ENCODE assay signal across 9 mouse cellular contexts in genomic region chr11:117072128-117072527, GRCm38 (mm10). TPM values are rescaled to one million over a fixed set of nuclear protein-coding genes. Genes with fewer than 3 reads are reported as not detected.
DNase-seq lines count a peak whose midpoint lies in the region; ATAC-seq and TF ChIP-seq lines count a peak whose summit lies in the region.
"Had no signal": no experiment of that assay in that cellular context is flagged by ENCODE, and none has a peak within 500 bp of the region (broad histone marks: within the 10 kb centered on the region; RNA-seq: fewer than 3 reads in every experiment).

No protein-coding gene starts in this region.

- no peak; the same call in none of the 2 replicates for TF ChIP-seq RAD21 in CH12.LX (IDR thresholded peaks at IDR 0.05; ENCODE audit: low read depth, low read length)

- TF ChIP-seq EP300 in CH12.LX (IDR thresholded peaks at IDR 0.05; ENCODE audit: low read length): 0 out of 2 replicates have a peak, but pooled peaks have one; percentile 13

- WGBS in embryonic facial prominence, embryonic 12.5 days: 2% methylated on average over 13 of the region's 13 CpGs
- 2% methylated on average over 13 of the region's 13 CpGs for WGBS in heart, embryonic 12.5 days
- WGBS in kidney, postnatal 0 days: under 1% methylated on average over 13 of the region's 13 CpGs
- WGBS in liver, embryonic 16.5 days (ENCODE audit: insufficient replicate concordance): under 1% methylated on average over 13 of the region's 13 CpGs

- TF ChIP-seq POLR2A in CH12.LX (IDR thresholded peaks at IDR 0.05; ENCODE audit: low read depth, low read length): no peak; the same call in 1 of the 2 replicates

- in situ Hi-C loops in CH12.LX (cut with MboI; ENCODE audit: low pct_ligation_motif_present, low pct_unique_long_range_greater_than_20kb, low sequenced_read_pairs): no loop called here

- ATAC-seq in embryonic facial prominence, embryonic 12.5 days (ENCODE audit: insufficient number of reproducible peaks, insufficient read depth, low FRiP score, low TSS enrichment): 0 out of 2 replicates have a peak, but pooled peaks have one; percentile 59
- peak; percentile 45; the same call in 1 of the 2 replicates for ATAC-seq in heart, embryonic 12.5 days (ENCODE audit: insufficient number of reproducible peaks, low FRiP score)
- ATAC-seq in kidney, postnatal 0 days (replicated peaks; ENCODE audit: low FRiP score, low read depth): 0 out of 2 replicates have a peak, but pooled peaks have one; percentile 6
- peak; percentile 16; the same call in 1 of the 2 replicates for ATAC-seq in liver, embryonic 16.5 days (ENCODE audit: low read depth)

- no peaks in the 10 kb centered on the region for H3K36me3 ChIP-seq in CH12.LX (replicated peaks in 1 of 2; ENCODE audit: control insufficient read depth in 1 of 2, insufficient read depth in 1 of 2, low read length in 1 of 2)
- H3K36me3 ChIP-seq in embryonic facial prominence, embryonic 12.5 days: no peaks in the 10 kb centered on the region
- H3K36me3 ChIP-seq in heart, embryonic 12.5 days: no peaks in the 10 kb centered on the region
- no peaks in the 10 kb centered on the region for H3K36me3 ChIP-seq in kidney, postnatal 0 days (ENCODE audit: insufficient read depth, low read length)
- H3K36me3 ChIP-seq in liver, embryonic 16.5 days (ENCODE audit: control insufficient read depth, insufficient read depth): no peaks in the 10 kb centered on the region
- H3K36me3 ChIP-seq: liver, embryonic 15.5 days had no signal

- H3K9me3 ChIP-seq in CH12.LX (replicated peaks; ENCODE audit: low read length): peaks cover 2% of the 10 kb centered on the region
- no peaks in the 10 kb centered on the region for H3K9me3 ChIP-seq in embryonic facial prominence, embryonic 12.5 days
- no peaks in the 10 kb centered on the region for H3K9me3 ChIP-seq in heart, embryonic 12.5 days (replicated peaks)
- H3K9me3 ChIP-seq in kidney, postnatal 0 days (replicated peaks; ENCODE audit: low read length): no peaks in the 10 kb centered on the region
- no peaks in the 10 kb centered on the region for H3K9me3 ChIP-seq in liver, embryonic 16.5 days (replicated peaks; ENCODE audit: control insufficient read depth, low read length)
- H3K9me3 ChIP-seq: liver, embryonic 15.5 days had no signal

- DNase-seq in CH12.LX (ENCODE audit: extremely low read depth): peak; percentile 85
- peak; percentile 85 to 90 for DNase-seq in adrenal gland, postnatal 36 days
- peak; percentile 91 for DNase-seq in kidney, postnatal 0 days (ENCODE audit: low spot score)
- DNase-seq in ovary, postnatal 36 days (ENCODE audit: low spot score): peak; percentile 75
- DNase-seq in thymus, postnatal 25 days: peak; percentile 78

- no peak overlapping the region for H3K9ac ChIP-seq in CH12.LX (ENCODE audit: insufficient read depth, low read depth)
- H3K9ac ChIP-seq in embryonic facial prominence, embryonic 12.5 days: no peak overlapping the region
- H3K9ac ChIP-seq in heart, embryonic 12.5 days: no peak overlapping the region
- no peak overlapping the region for H3K9ac ChIP-seq in kidney, postnatal 0 days (ENCODE audit: low read depth, low read length)
- H3K9ac ChIP-seq in liver, embryonic 16.5 days (ENCODE audit: low read depth, low read length): no peak overlapping the region
- H3K9ac ChIP-seq: liver, embryonic 15.5 days had no signal

- peak; percentile 96 to 99 for TF ChIP-seq CTCF in CH12.LX (conservative IDR thresholded peaks at IDR 0.05 in 1 of 2, IDR thresholded peaks at IDR 0.05 in 1 of 2; ENCODE audit: low read depth in 2 of 2, low read length in 2 of 2)
- peak; percentile 97 for TF ChIP-seq CTCF in kidney, postnatal 0 days (IDR thresholded peaks at IDR 0.05; ENCODE audit: low read depth)

- peaks cover 3 to 31% of the 10 kb centered on the region in 2 experiments for H3K4me1 ChIP-seq in CH12.LX (ENCODE audit: control insufficient read depth in 1 of 2, insufficient read depth in 2 of 2)
- H3K4me1 ChIP-seq in embryonic facial prominence, embryonic 12.5 days: peaks cover 1% of the 10 kb centered on the region; the same call in 1 of the 2 replicates
- peaks cover 11% of the 10 kb centered on the region for H3K4me1 ChIP-seq in heart, embryonic 12.5 days (replicated peaks)
- H3K4me1 ChIP-seq in kidney, postnatal 0 days (replicated peaks; ENCODE audit: insufficient read depth, low read length): peaks cover 1% of the 10 kb centered on the region; the same call in 1 of the 2 replicates
- peaks cover 8% of the 10 kb centered on the region for H3K4me1 ChIP-seq in liver, embryonic 16.5 days (ENCODE audit: control insufficient read depth, low read depth, low read length)

- H3K79me2 ChIP-seq in CH12.LX (replicated peaks; ENCODE audit: control insufficient read depth, extremely low read depth, insufficient read depth, poor library complexity, severe bottlenecking): peaks cover 5% of the 10 kb centered on the region

- dilution Hi-C loops in CH12.LX (cut with MboI; ENCODE audit: extremely low pct_ligation_motif_present, extremely low pct_unique_long_range_greater_than_20kb, low sequenced_read_pairs): no loop called here

- H3K27ac ChIP-seq in CH12.LX (ENCODE audit: insufficient read depth, low read depth): no peak overlapping the region
- no peak overlapping the region for H3K27ac ChIP-seq in embryonic facial prominence, embryonic 12.5 days
- no peak overlapping the region for H3K27ac ChIP-seq in heart, embryonic 12.5 days (ENCODE audit: poor library complexity, severe bottlenecking)
- no peak overlapping the region for H3K27ac ChIP-seq in kidney, postnatal 0 days
- no peak overlapping the region for H3K27ac ChIP-seq in liver, embryonic 16.5 days (ENCODE audit: low read length)
- H3K27ac ChIP-seq: liver, embryonic 15.5 days had no signal

- H3K4me2 ChIP-seq in CH12.LX (ENCODE audit: insufficient read depth, low read depth, poor library complexity, severe bottlenecking): no peak overlapping the region
- H3K4me2 ChIP-seq in embryonic facial prominence, embryonic 12.5 days (replicated peaks): peak overlapping the region; percentile 25; the same call in 1 of the 2 replicates
- peak overlapping the region; percentile 37; the same call in 1 of the 2 replicates for H3K4me2 ChIP-seq in heart, embryonic 12.5 days
- H3K4me2 ChIP-seq in kidney, postnatal 0 days (ENCODE audit: low read length): no peak overlapping the region
- H3K4me2 ChIP-seq in liver, embryonic 16.5 days (ENCODE audit: low read depth, low read length): 0 out of 2 replicates have a peak overlapping the region, but pooled peaks have one; percentile 17
- H3K4me2 ChIP-seq: liver, embryonic 15.5 days had no signal

- no peak overlapping the region for H3K4me3 ChIP-seq in CH12.LX (replicated peaks in 1 of 3; ENCODE audit: low read depth in 2 of 3, low read length in 2 of 3, poor library complexity in 1 of 3)
- H3K4me3 ChIP-seq in embryonic facial prominence, embryonic 12.5 days: no peak overlapping the region
- H3K4me3 ChIP-seq in heart, embryonic 12.5 days: no peak overlapping the region
- H3K4me3 ChIP-seq in kidney, postnatal 0 days (replicated peaks; ENCODE audit: low read depth, low read length): no peak overlapping the region
- H3K4me3 ChIP-seq in liver, embryonic 16.5 days (ENCODE audit: low read depth, low read length): no peak overlapping the region
- H3K4me3 ChIP-seq: liver, embryonic 15.5 days had no signal

- peaks cover 19% of the 10 kb centered on the region for H3K27me3 ChIP-seq in CH12.LX (replicated peaks)
- H3K27me3 ChIP-seq in embryonic facial prominence, embryonic 12.5 days: no peaks in the 10 kb centered on the region
- peaks cover 10% of the 10 kb centered on the region; the same call in 1 of the 2 replicates for H3K27me3 ChIP-seq in heart, embryonic 12.5 days (replicated peaks)
- no peaks in the 10 kb centered on the region for H3K27me3 ChIP-seq in kidney, postnatal 0 days (ENCODE audit: insufficient read depth, low read length)
- H3K27me3 ChIP-seq in liver, embryonic 16.5 days (ENCODE audit: control insufficient read depth, insufficient read depth, low read depth, low read length): no peaks in the 10 kb centered on the region

TF ChIP-seq in CH12.LX, 34 proteins besides CTCF, POLR2A, EP300 and RAD21 (continues in another document):
- no peak for TF ChIP-seq TBP (conservative IDR thresholded peaks at IDR 0.05; ENCODE audit: low read depth, low read length)
- no peak for TF ChIP-seq ZNF384 (IDR thresholded peaks at IDR 0.05; ENCODE audit: low read depth, low read length)
- peak; percentile 76; the same call in 1 of the 2 replicates for TF ChIP-seq MAZ (IDR thresholded peaks at IDR 0.05; ENCODE audit: low read depth, low read length)
- TF ChIP-seq TCF12 (IDR thresholded peaks at IDR 0.05; ENCODE audit: low read depth, low read length): peak; percentile 56
- TF ChIP-seq CHD1 (IDR thresholded peaks at IDR 0.05; ENCODE audit: low read depth, low read length): no peak
- no peak for TF ChIP-seq ETS1 (conservative IDR thresholded peaks at IDR 0.05; ENCODE audit: low read depth, low read length)
- no peak for TF ChIP-seq MAFK (IDR thresholded peaks at IDR 0.05; ENCODE audit: insufficient replicate concordance, low read length)
- peak; percentile 62 for TF ChIP-seq BHLHE40 (IDR thresholded peaks at IDR 0.05; ENCODE audit: low read depth, low read length)
- no peak for TF ChIP-seq POLR2AphosphoS2 (IDR thresholded peaks at IDR 0.05; ENCODE audit: low read depth, low read length)
- no peak for TF ChIP-seq KAT2A (IDR thresholded peaks at IDR 0.05; ENCODE audit: insufficient replicate concordance, low read length)
- TF ChIP-seq CHD2 (IDR thresholded peaks at IDR 0.05; ENCODE audit: low read length): no peak
- 0 out of 2 replicates have a peak, but pooled peaks have one; percentile 34 for TF ChIP-seq ELF1 (IDR thresholded peaks at IDR 0.05; ENCODE audit: low read depth, low read length)
- TF ChIP-seq MXI1 (IDR thresholded peaks at IDR 0.05; ENCODE audit: low read depth, low read length): peak; percentile 97
- 0 out of 2 replicates have a peak, but pooled peaks have one; percentile 43 for TF ChIP-seq RCOR1 (conservative IDR thresholded peaks at IDR 0.05; ENCODE audit: low read depth, low read length)
- TF ChIP-seq SIN3A (IDR thresholded peaks at IDR 0.05; ENCODE audit: low read length): peak; percentile 73
- peak; percentile 99 for TF ChIP-seq SMC3 (IDR thresholded peaks at IDR 0.05; ENCODE audit: low read depth, low read length)
- TF ChIP-seq USF1 (IDR thresholded peaks at IDR 0.05; ENCODE audit: low read depth, low read length): no peak

RNA-seq across cellular contexts. Expression of gene Sec14l1, which starts 42.8 kb away (rescaled TPM):
- 17.9 and 28.2 TPM in 2 replicates for total RNA-seq in CH12.LX (2012; rRNA removed)
- total RNA-seq in CH12.LX (2014; rRNA removed): 17.5 and 18.5 TPM in 2 replicates
- polyA plus RNA-seq in CH12.LX (2012; ENCODE audit: insufficient read length, low read depth): 20.6 and 21.5 TPM in 2 replicates
- 100 to 1,000 TPM; 132 to 163 TPM for total RNA-seq in adrenal gland, postnatal 36 days (2021)
- 55.6 and 61.0 TPM in 2 replicates for polyA plus RNA-seq in embryonic facial prominence, embryonic 12.5 days (2016; fragmentation: Nextera tagmentation; extraction: Ambion mirVana)
- polyA plus RNA-seq in heart, embryonic 12.5 days (2016; fragmentation: Nextera tagmentation; extraction: Ambion mirVana): 53.4 and 56.6 TPM in 2 replicates
- polyA plus RNA-seq in kidney, postnatal 0 days (2015; fragmentation: Nextera tagmentation; extraction: Ambion mirVana): 87.6 and 93.7 TPM in 2 replicates
- 18.4 and 19.3 TPM in 2 replicates for polyA plus RNA-seq in liver, embryonic 16.5 days (2015; fragmentation: Nextera tagmentation; extraction: Ambion mirVana)

Comparison
In these comparisons a context has a peak if more than half of its experiments do, and no peak if none do; other contexts are left out.
1. H3K4me2 ChIP-seq: peak in embryonic facial prominence, embryonic 12.5 days (single experiment), heart, embryonic 12.5 days (single experiment) and liver, embryonic 16.5 days (single experiment); none in CH12.LX (single experiment) and kidney, postnatal 0 days (single experiment).
2. ATAC-seq: peak in every context shown above with its lines; median percentile 59 in embryonic facial prominence, embryonic 12.5 days; 45 in heart, embryonic 12.5 days; 16 in liver, embryonic 16.5 days; 6 in kidney, postnatal 0 days.
3. Peak in every context shown above with its lines, with median percentiles within 50 percentile points of each other: DNase-seq.